Mouse (Mus musculus) intestine, embryonic 15.5 days (tissue): Measurements from ENCODE around the gene Alb. TPM values are rescaled to one million over a fixed set of nuclear protein-coding genes. Genes with fewer than 3 reads are reported as not detected.
A peak's percentile ranks its signal among the peaks of the same experiment; 100 is the strongest.

Experiments used
- ATAC-seq: fragments of 200-750 bp; cut with Nextera tagmentation; 2 replicates; pipeline ENCODE4 v1.8.0; 2017; ENCODE audit warnings: moderate TSS enrichment, moderate library complexity
- H3K27ac ChIP-seq: fragments of 300-500 bp; sonication (generic); 2 replicates; pipeline ENCODE4 v1.5.1; 2015; ENCODE audit warnings: mild to moderate bottlenecking, inconsistent platforms
- H3K27me3 ChIP-seq: fragments of 300-500 bp; sonication (generic); replicated peaks from 2 replicates; pipeline ENCODE4 v1.6.1; 2015; ENCODE audit warnings: inconsistent platforms
- H3K36me3 ChIP-seq: fragments of 300-500 bp; sonication (generic); 2 replicates; pipeline ENCODE4 v1.6.1; 2015; ENCODE audit warnings: inconsistent platforms
- H3K4me1 ChIP-seq: fragments of 300-500 bp; sonication (generic); replicated peaks from 2 replicates; pipeline ENCODE4 v1.6.1; 2015; ENCODE audit warnings: inconsistent platforms
- H3K4me2 ChIP-seq: fragments of 300-500 bp; sonication (generic); replicated peaks from 2 replicates; pipeline ENCODE4 v1.6.1; 2015; ENCODE audit warnings: mild to moderate bottlenecking, inconsistent platforms
- H3K4me3 ChIP-seq: fragments of 300-500 bp; sonication (generic); replicated peaks from 2 replicates; pipeline ENCODE4 v1.5.1; 2015; ENCODE audit warnings: inconsistent platforms
- H3K9ac ChIP-seq: fragments of 300-500 bp; sonication (generic); 2 replicates; pipeline ENCODE4 v1.6.1; 2015; ENCODE audit warnings: inconsistent platforms
- H3K9me3 ChIP-seq: fragments of 300-500 bp; sonication (generic); 2 replicates; pipeline ENCODE4 v1.6.1; 2016; ENCODE audit warnings: inconsistent platforms
- WGBS: fragments of 180-500 bp; shearing (Covaris S2); methylation state at CpG from one replicate; pipeline ENCODE4 v1.1.7; 2015; 5-methylcytosine and 5-hydroxymethylcytosine counted together
- polyA plus RNA-seq: library from polyadenylated mRNA; unstranded; fragments of >200 nt; fragmentation: Nextera tagmentation; extraction: Ambion mirVana; gene quantifications from 2 replicates; pipeline ENCODE4 v1.2.1, GENCODE M21; 2015

Gene Alb
- polyA plus RNA-seq, result 51.4 and 80.7 TPM in 2 replicates

GRCm38 (mm10) chr5:90460619-90461018 is at the start of gene Alb:
Gene Alb (plus strand): TSS chr5:90460897.
- Histone ChIP-seq H3K4me3 (no peak within 1 kb of the TSS), H3K9ac (no peak within 1 kb of the TSS), H3K4me2 (no peak within 1 kb of the TSS), H3K27me3 (no peaks in the 10 kb centered on the region), H3K4me1 (no peaks in the 10 kb centered on the region), H3K27ac (no peak within 1 kb of the TSS), H3K9me3 (no peaks in the 10 kb centered on the region), H3K36me3 (no peaks in the 10 kb centered on the region)
- 84% methylated on average over 8 of the region's 8 CpGs for WGBS
- ATAC-seq, result no peak

- ATAC-seq, result no peak
- WGBS, result 53% methylated on average over 8 of the region's 8 CpGs
- no peaks in the 10 kb centered on the region for H3K9me3 ChIP-seq
Measured at GRCm38 (mm10) chr5:90414142-90414924, 46.4 kb upstream of the Alb start.

DNA sequence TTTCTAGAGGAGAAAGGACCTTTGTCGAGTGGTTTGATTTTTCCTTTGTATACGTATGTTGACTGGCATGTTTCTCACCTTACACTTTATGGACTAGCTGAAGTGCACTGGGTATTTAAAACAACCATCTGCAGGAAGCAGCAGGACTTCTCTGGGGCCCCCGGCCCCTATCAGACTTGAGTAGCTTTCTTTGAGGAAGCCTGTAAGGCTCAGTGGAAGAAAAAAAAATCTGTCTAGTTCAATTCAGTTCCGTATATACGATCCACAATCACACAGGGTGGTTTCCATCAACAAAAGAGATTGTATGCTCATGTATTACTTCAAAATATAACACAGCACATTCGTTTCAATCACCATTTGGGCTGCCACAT is 45.8 kb upstream of the Alb start:
- Histone ChIP-seq H3K9ac (no peak overlapping the region), H3K4me2 (no peak overlapping the region), H3K4me3 (no peak overlapping the region), H3K27ac (no peak overlapping the region), H3K36me3 (no peaks in the 10 kb centered on the region), H3K9me3 (no peaks in the 10 kb centered on the region), H3K4me1 (no peaks in the 10 kb centered on the region), H3K27me3 (no peaks in the 10 kb centered on the region)
- no peak for ATAC-seq
- WGBS, result 29% methylated on average over 6 of the region's 6 CpGs

More at GRCm38 (mm10) chr5:90414142-90414924, 46.4 kb upstream of the Alb start:
- Histone ChIP-seq H3K4me3 (no peak overlapping the region), H3K27me3 (no peaks in the 10 kb centered on the region), H3K36me3 (no peaks in the 10 kb centered on the region), H3K4me1 (no peaks in the 10 kb centered on the region), H3K9ac (no peak overlapping the region), H3K4me2 (no peak overlapping the region), H3K27ac (no peak overlapping the region)

- H3K4me1 ChIP-seq, result no peaks in the 10 kb centered on the region
- no peak for ATAC-seq
- 81% methylated on average over 5 of the region's 5 CpGs for WGBS
Measured at GRCm38 (mm10) chr5:90424625-90425024, 36.1 kb upstream of the Alb start.

GRCm38 (mm10) chr5:90425191-90425590 is 35.5 kb upstream of the Alb start:
- no peak overlapping the region for H3K27ac ChIP-seq
- no peak overlapping the region for H3K9ac ChIP-seq
- ATAC-seq, result no peak
- no peak overlapping the region for H3K4me2 ChIP-seq
- H3K27me3 ChIP-seq, result no peaks in the 10 kb centered on the region
- no peaks in the 10 kb centered on the region for H3K9me3 ChIP-seq
- H3K4me3 ChIP-seq, result no peak overlapping the region
- H3K36me3 ChIP-seq, result no peaks in the 10 kb centered on the region
- 75% methylated on average over 3 of the region's 3 CpGs for WGBS
- no peaks in the 10 kb centered on the region for H3K4me1 ChIP-seq

More at GRCm38 (mm10) chr5:90424625-90425024, 36.1 kb upstream of the Alb start:
- no peaks in the 10 kb centered on the region for H3K36me3 ChIP-seq
- H3K27me3 ChIP-seq, result no peaks in the 10 kb centered on the region
- H3K9me3 ChIP-seq, result no peaks in the 10 kb centered on the region
- H3K9ac ChIP-seq, result no peak overlapping the region
- no peak overlapping the region for H3K27ac ChIP-seq
- H3K4me2 ChIP-seq, result no peak overlapping the region
- no peak overlapping the region for H3K4me3 ChIP-seq

- ATAC-seq, result no peak
Measured at GRCm38 (mm10) chr5:90431053-90431452, 29.6 kb upstream of the Alb start.

DNA sequence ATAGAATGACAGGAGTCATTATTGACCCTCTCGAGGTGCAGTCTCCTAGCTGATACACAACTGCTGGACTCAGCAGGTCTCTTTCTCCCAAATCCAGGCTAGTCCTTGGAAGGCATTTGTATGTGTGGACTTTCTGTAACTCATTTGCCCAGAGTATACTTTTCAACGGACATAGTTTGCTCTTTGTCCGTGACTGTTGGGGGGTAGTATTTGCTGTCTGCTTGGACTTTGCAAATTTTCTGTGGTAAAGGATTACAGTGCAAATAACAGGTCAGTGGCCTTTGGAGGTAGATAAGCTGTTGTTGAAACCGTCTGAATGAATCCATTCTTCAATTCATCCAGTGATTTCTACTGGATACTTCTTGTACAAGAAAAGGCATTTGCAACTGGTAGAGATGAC is 21.5 kb upstream of the Alb start:
- peak; percentile 34; the same call in 1 of the 2 replicates for ATAC-seq
- no peaks in the 10 kb centered on the region for H3K36me3 ChIP-seq
- no peak overlapping the region for H3K27ac ChIP-seq
- no peak overlapping the region for H3K4me3 ChIP-seq
- H3K9ac ChIP-seq, result no peak overlapping the region
- no peaks in the 10 kb centered on the region for H3K4me1 ChIP-seq
- H3K27me3 ChIP-seq, result no peaks in the 10 kb centered on the region
- 57% methylated on average over 4 of the region's 4 CpGs for WGBS
- H3K9me3 ChIP-seq, result no peaks in the 10 kb centered on the region
- H3K4me2 ChIP-seq, result no peak overlapping the region

More at GRCm38 (mm10) chr5:90431053-90431452, 29.6 kb upstream of the Alb start:
- Histone ChIP-seq H3K36me3 (no peaks in the 10 kb centered on the region), H3K27me3 (no peaks in the 10 kb centered on the region), H3K9ac (no peak overlapping the region), H3K4me1 (no peaks in the 10 kb centered on the region), H3K4me3 (no peak overlapping the region), H3K27ac (no peak overlapping the region), H3K9me3 (no peaks in the 10 kb centered on the region), H3K4me2 (no peak overlapping the region)
- WGBS, result 28% methylated on average over 9 of the region's 9 CpGs

GRCm38 (mm10) chr5:90447577-90447976 is 13.1 kb upstream of the Alb start:
- 73% methylated on average over 3 of the region's 3 CpGs for WGBS
- Histone ChIP-seq H3K27me3 (no peaks in the 10 kb centered on the region), H3K4me2 (no peak overlapping the region), H3K9ac (no peak overlapping the region), H3K4me3 (no peak overlapping the region), H3K4me1 (no peaks in the 10 kb centered on the region), H3K36me3 (no peaks in the 10 kb centered on the region), H3K27ac (no peak overlapping the region), H3K9me3 (no peaks in the 10 kb centered on the region)
- no peak for ATAC-seq

DNA sequence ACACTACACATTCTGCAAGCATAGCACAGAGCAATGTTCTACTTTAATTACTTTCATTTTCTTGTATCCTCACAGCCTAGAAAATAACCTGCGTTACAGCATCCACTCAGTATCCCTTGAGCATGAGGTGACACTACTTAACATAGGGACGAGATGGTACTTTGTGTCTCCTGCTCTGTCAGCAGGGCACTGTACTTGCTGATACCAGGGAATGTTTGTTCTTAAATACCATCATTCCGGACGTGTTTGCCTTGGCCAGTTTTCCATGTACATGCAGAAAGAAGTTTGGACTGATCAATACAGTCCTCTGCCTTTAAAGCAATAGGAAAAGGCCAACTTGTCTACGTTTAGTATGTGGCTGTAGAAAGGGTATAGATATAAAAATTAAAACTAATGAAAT is 10.7 kb upstream of the Alb start:
- Histone ChIP-seq H3K4me2 (no peak overlapping the region), H3K4me3 (no peak overlapping the region), H3K9me3 (no peaks in the 10 kb centered on the region), H3K4me1 (no peaks in the 10 kb centered on the region), H3K36me3 (no peaks in the 10 kb centered on the region), H3K27me3 (no peaks in the 10 kb centered on the region), H3K9ac (no peak overlapping the region), H3K27ac (no peak overlapping the region)
- no peak for ATAC-seq
- 74% methylated on average over 5 of the region's 5 CpGs for WGBS

DNA sequence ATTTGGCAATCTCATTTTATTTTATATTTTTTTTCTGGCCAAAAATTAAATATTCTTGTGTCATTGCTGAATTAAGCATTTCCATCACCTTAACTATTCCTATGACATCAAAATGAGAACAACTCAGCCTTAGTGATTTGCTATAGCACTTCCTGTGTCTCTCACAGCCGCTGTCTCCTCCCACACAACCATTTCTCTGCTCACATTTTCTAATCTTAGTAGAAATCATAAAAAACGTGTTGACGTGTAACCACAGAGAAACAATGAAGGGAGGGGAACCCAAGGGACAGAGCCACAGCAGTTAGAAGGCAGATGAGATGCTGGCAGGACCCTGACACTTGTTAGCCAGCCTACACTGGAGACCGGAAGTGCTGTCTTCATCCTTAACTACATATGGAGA is 8.0 kb upstream of the Alb start:
- H3K27me3 ChIP-seq, result no peaks in the 10 kb centered on the region
- H3K27ac ChIP-seq, result no peak overlapping the region
- H3K36me3 ChIP-seq, result no peaks in the 10 kb centered on the region
- H3K9me3 ChIP-seq, result no peaks in the 10 kb centered on the region
- no peak overlapping the region for H3K4me2 ChIP-seq
- 68% methylated on average over 4 of the region's 4 CpGs for WGBS
- no peaks in the 10 kb centered on the region for H3K4me1 ChIP-seq
- H3K4me3 ChIP-seq, result no peak overlapping the region
- ATAC-seq, result no peak
- H3K9ac ChIP-seq, result no peak overlapping the region

GRCm38 (mm10) chr5:90457241-90457640 is 3.5 kb upstream of the Alb start:
- 74% methylated on average over 1 of the region's 1 CpGs for WGBS
- H3K9me3 ChIP-seq, result no peaks in the 10 kb centered on the region
- no peak overlapping the region for H3K27ac ChIP-seq
- no peak for ATAC-seq
- no peaks in the 10 kb centered on the region for H3K36me3 ChIP-seq
- H3K4me1 ChIP-seq, result no peaks in the 10 kb centered on the region
- no peak overlapping the region for H3K9ac ChIP-seq
- H3K4me2 ChIP-seq, result no peak overlapping the region
- H3K4me3 ChIP-seq, result no peak overlapping the region
- no peaks in the 10 kb centered on the region for H3K27me3 ChIP-seq

- Histone ChIP-seq H3K36me3 (no peaks in the 10 kb centered on the region), H3K4me1 (no peaks in the 10 kb centered on the region), H3K4me2 (no peak overlapping the region), H3K9me3 (no peaks in the 10 kb centered on the region), H3K4me3 (no peak overlapping the region), H3K27ac (no peak overlapping the region), H3K9ac (no peak overlapping the region), H3K27me3 (no peaks in the 10 kb centered on the region)
- WGBS, result 36% methylated on average over 5 of the region's 5 CpGs
- peak; percentile 43; the same call in 1 of the 2 replicates for ATAC-seq
Measured at GRCm38 (mm10) chr5:90458727-90459126, 2.0 kb upstream of the Alb start.

GRCm38 (mm10) chr5:90466806-90467205 is 6.1 kb downstream of the Alb start:
- Histone ChIP-seq H3K9me3 (no peaks in the 10 kb centered on the region), H3K4me2 (no peak overlapping the region), H3K27me3 (no peaks in the 10 kb centered on the region), H3K27ac (no peak overlapping the region), H3K9ac (no peak overlapping the region), H3K36me3 (no peaks in the 10 kb centered on the region), H3K4me3 (no peak overlapping the region), H3K4me1 (no peaks in the 10 kb centered on the region)
- 71% methylated on average over 4 of the region's 4 CpGs for WGBS
- ATAC-seq, result no peak
